Mouse (Mus musculus) embryonic facial prominence, embryonic 15.5 days (tissue): ENCODE results near the gene Ces1d. TPM values are rescaled to one million over a fixed set of nuclear protein-coding genes. Genes with fewer than 3 reads are reported as not detected.

Source experiments
- ATAC-seq: fragments of 200-750 bp; cut with Nextera tagmentation; 2 replicates; pipeline ENCODE4 v1.8.0; 2017; ENCODE audit warnings: low read depth, moderate TSS enrichment; ENCODE audit not compliant: insufficient number of reproducible peaks, low FRiP score, low TSS enrichment
- H3K27ac ChIP-seq: fragments of 300-500 bp; sonication (generic); replicated peaks from 2 replicates; pipeline ENCODE4 v1.5.1; 2015; ENCODE audit warnings: mild to moderate bottlenecking, inconsistent platforms
- H3K27me3 ChIP-seq: fragments of 300-500 bp; sonication (generic); 2 replicates; pipeline ENCODE4 v1.6.1; 2015; ENCODE audit warnings: inconsistent platforms
- H3K36me3 ChIP-seq: fragments of 300-500 bp; sonication (generic); 2 replicates; pipeline ENCODE4 v1.6.1; 2015; ENCODE audit warnings: mild to moderate bottlenecking, inconsistent platforms
- H3K4me1 ChIP-seq: fragments of 300-500 bp; sonication (generic); 2 replicates; pipeline ENCODE4 v1.6.1; 2015; ENCODE audit warnings: inconsistent platforms
- H3K4me2 ChIP-seq: fragments of 300-500 bp; sonication (generic); replicated peaks from 2 replicates; pipeline ENCODE4 v1.6.1; 2015; ENCODE audit warnings: mild to moderate bottlenecking, inconsistent platforms
- H3K4me3 ChIP-seq: fragments of 300-500 bp; sonication (generic); replicated peaks from 2 replicates; pipeline ENCODE4 v1.5.1; 2015; ENCODE audit warnings: mild to moderate bottlenecking, inconsistent platforms
- H3K9ac ChIP-seq: fragments of 300-500 bp; sonication (generic); 2 replicates; pipeline ENCODE4 v1.6.1; 2015; ENCODE audit warnings: inconsistent platforms
- H3K9me3 ChIP-seq: fragments of 300-500 bp; sonication (generic); replicated peaks from 2 replicates; pipeline ENCODE4 v1.6.1; 2016; ENCODE audit warnings: inconsistent platforms
- WGBS: fragments of 180-500 bp; shearing (Covaris S2); methylation state at CpG from one replicate; pipeline ENCODE4 v1.1.7; 2015; 5-methylcytosine and 5-hydroxymethylcytosine counted together
- polyA plus RNA-seq: library from polyadenylated mRNA; unstranded; fragments of >200 nt; fragmentation: Nextera tagmentation; extraction: Ambion mirVana; gene quantifications from 2 replicates; pipeline ENCODE4 v1.2.1, GENCODE M21; 2015

Ces1d gene
- polyA plus RNA-seq, 1 experiment from 2014 or later = 11.1 TPM

- Histone ChIP-seq H3K27me3 (no peaks in the 10 kb centered on the region), H3K4me1 (no peaks in the 10 kb centered on the region), H3K4me3 (no peak overlapping the region), H3K4me2 (no peak overlapping the region), H3K9me3 (no peaks in the 10 kb centered on the region), H3K9ac (no peak overlapping the region), H3K27ac (no peak overlapping the region), H3K36me3 (no peaks in the 10 kb centered on the region)
- ATAC-seq = no peak
- WGBS = 93% methylated on average over 2 of the region's 2 CpGs
These were observed 65.4 kb downstream of the Ces1d start for GRCm38 (mm10) chr8:93132196-93132595.

GRCm38 (mm10) chr8:93131233-93131980 lies 66.2 kb downstream of the Ces1d start, which contains the start of gene Ces1c:
TSS of gene Ces1c (minus strand) at chr8:93131283.
- no peaks in the 10 kb centered on the region for H3K9me3 ChIP-seq
- ATAC-seq = no peak
- H3K4me3 ChIP-seq = no peak within 1 kb of the TSS
- H3K36me3 ChIP-seq = no peaks in the 10 kb centered on the region
- H3K27me3 ChIP-seq = no peaks in the 10 kb centered on the region
- WGBS = 74% methylated on average over 3 of the region's 3 CpGs
- no peak within 1 kb of the TSS for H3K4me2 ChIP-seq
- no peak within 1 kb of the TSS for H3K27ac ChIP-seq
- H3K9ac ChIP-seq = no peak within 1 kb of the TSS
- H3K4me1 ChIP-seq = no peaks in the 10 kb centered on the region

DNA sequence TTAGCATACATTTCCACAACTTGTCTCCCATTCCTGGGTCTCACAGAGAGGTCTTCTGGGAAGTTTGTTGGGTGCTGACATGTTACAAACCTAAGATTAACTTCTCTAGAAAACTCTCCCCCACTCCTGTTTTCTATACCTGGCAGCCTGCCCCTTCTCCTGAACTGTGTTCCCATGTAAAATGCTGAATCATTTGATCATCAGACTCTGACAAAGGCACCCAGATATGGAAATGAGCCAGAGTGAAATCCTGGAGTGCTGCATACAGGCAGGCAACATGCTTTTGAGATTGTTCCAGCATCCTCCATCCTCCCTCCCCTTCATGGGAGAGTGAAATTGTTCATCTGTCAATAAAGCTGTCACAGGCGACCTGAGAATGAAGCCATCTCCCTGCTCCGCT lies 71.2 kb downstream of the Ces1d start:
- 75% methylated on average over 2 of the region's 2 CpGs for WGBS

DNA sequence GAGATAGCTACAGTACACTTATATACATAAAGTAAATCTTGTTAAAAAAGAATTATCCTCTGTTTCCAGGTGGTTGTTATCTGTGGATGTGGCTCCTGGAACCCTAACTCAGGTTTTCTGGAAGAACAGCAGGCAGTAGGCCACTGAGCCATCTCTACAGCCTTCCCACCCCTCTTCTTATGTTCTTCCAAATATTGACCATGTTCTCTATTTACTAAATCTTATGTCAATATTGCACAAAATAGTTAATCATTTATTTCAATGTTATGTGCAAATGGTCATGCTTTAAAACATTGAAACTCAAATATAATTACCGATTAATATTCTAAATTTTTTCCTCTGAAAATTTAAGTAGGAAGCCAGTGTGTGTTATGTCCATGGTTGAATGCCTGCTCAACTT lies 75.6 kb downstream of the Ces1d start:
- no peaks in the 10 kb centered on the region for H3K9me3 ChIP-seq
- no peaks in the 10 kb centered on the region for H3K27me3 ChIP-seq
- ATAC-seq = no peak
- H3K4me2 ChIP-seq = no peak overlapping the region
- WGBS = 88% methylated on average over 1 of the region's 1 CpGs
- no peaks in the 10 kb centered on the region for H3K4me1 ChIP-seq
- H3K9ac ChIP-seq = no peak overlapping the region
- no peak overlapping the region for H3K27ac ChIP-seq
- no peaks in the 10 kb centered on the region for H3K36me3 ChIP-seq
- H3K4me3 ChIP-seq = no peak overlapping the region

More for the DNA sequence above, 71.2 kb downstream of the Ces1d start:
- H3K9me3 ChIP-seq = no peaks in the 10 kb centered on the region
- H3K4me1 ChIP-seq = no peaks in the 10 kb centered on the region
- no peak overlapping the region for H3K27ac ChIP-seq
- ATAC-seq = no peak
- H3K4me3 ChIP-seq = no peak overlapping the region
- H3K27me3 ChIP-seq = no peaks in the 10 kb centered on the region
- no peak overlapping the region for H3K9ac ChIP-seq
- H3K4me2 ChIP-seq = no peak overlapping the region
- H3K36me3 ChIP-seq = no peaks in the 10 kb centered on the region

Other genes starting within 250 kb of the Ces1d start
- gene Slc6a2, start 237.8 kb downstream of the Ces1d start, polyA plus RNA-seq = 1.4 and 1.7 TPM in 2 replicates
- gene Ces1a, start 149.6 kb downstream of the Ces1d start, polyA plus RNA-seq = 0.16 and 0.39 TPM in 2 replicates
- 0.16 and 0.29 TPM in 2 replicates for gene Ces1b, start 117.8 kb downstream of the Ces1d start, polyA plus RNA-seq
- not detected in 2 replicates for gene Ces1c, start 66.6 kb downstream of the Ces1d start, polyA plus RNA-seq
- 0.08 and 0.16 TPM in 2 replicates for gene Ces1e, start 31.8 kb upstream of the Ces1d start, polyA plus RNA-seq
- gene Ces1f, start 81.9 kb upstream of the Ces1d start, polyA plus RNA-seq = not detected in 2 replicates
- not detected in 2 replicates for gene Ces1g, start 139.5 kb upstream of the Ces1d start, polyA plus RNA-seq
- 0.23 and 0.29 TPM in 2 replicates for gene Ces1h, start 181.9 kb upstream of the Ces1d start, polyA plus RNA-seq